In genomic region chr15:86280137-86280536, GRCm38 (mm10) we compare ENCODE assay signal across 26 mouse cellular contexts.
DNase-seq lines count a peak whose midpoint lies in the region; ATAC-seq and TF ChIP-seq lines count a peak whose summit lies in the region.
"Had no signal": no experiment of that assay in that cellular context is flagged by ENCODE, and none has a peak within 500 bp of the region (broad histone marks: within the 10 kb centered on the region; RNA-seq: fewer than 3 reads in every experiment).

No protein-coding gene starts in this region.

- H3K9me3 ChIP-seq in kidney, embryonic 16.5 days (ENCODE audit: low read length) = no peaks in the 10 kb centered on the region
- H3K9me3 ChIP-seq in lung, embryonic 14.5 days (ENCODE audit: low read depth, low read length) = no peaks in the 10 kb centered on the region
- H3K9me3 ChIP-seq in neural tube, embryonic 15.5 days (replicated peaks) = no peaks in the 10 kb centered on the region
- H3K9me3 ChIP-seq: heart, embryonic 15.5 days; hindbrain, embryonic 12.5 days; intestine, embryonic 15.5 days; liver, embryonic 13.5 days; megakaryocyte, embryonic 14.5 days; midbrain, embryonic 12.5 days; neural tube, embryonic 13.5 days had no signal

- H3K36me3 ChIP-seq in kidney, embryonic 16.5 days (ENCODE audit: insufficient read depth, low read length) = no peaks in the 10 kb centered on the region
- no peaks in the 10 kb centered on the region for H3K36me3 ChIP-seq in lung, embryonic 14.5 days (ENCODE audit: insufficient read depth)
- H3K36me3 ChIP-seq in neural tube, embryonic 15.5 days = no peaks in the 10 kb centered on the region
- H3K36me3 ChIP-seq: heart, embryonic 15.5 days; hindbrain, embryonic 12.5 days; intestine, embryonic 15.5 days; liver, embryonic 13.5 days; midbrain, embryonic 12.5 days; neural tube, embryonic 13.5 days had no signal

- WGBS in kidney, embryonic 16.5 days = 23% methylated on average over 4 of the region's 4 CpGs
- WGBS in lung, embryonic 14.5 days = 53% methylated on average over 4 of the region's 4 CpGs
- WGBS in neural tube, embryonic 15.5 days = 45% methylated on average over 4 of the region's 4 CpGs

- peak; percentile 50; the same call in 1 of the 2 replicates for ATAC-seq in kidney, embryonic 16.5 days (ENCODE audit: low FRiP score, low TSS enrichment)
- ATAC-seq in lung, embryonic 14.5 days (ENCODE audit: insufficient read depth) = peak; percentile 25; the same call in 1 of the 2 replicates
- no peak for ATAC-seq in neural tube, embryonic 15.5 days (ENCODE audit: low FRiP score)
- no peak for ATAC-seq in erythroblast, adult 5-6 weeks (replicated peaks; ENCODE audit: low FRiP score, poor library complexity, severe bottlenecking)
- ATAC-seq: CD4-positive, CD25-positive, alpha-beta regulatory T cell, adult 4 months; hindbrain, postnatal 0 days; intestine, embryonic 15.5 days had no signal

- H3K27ac ChIP-seq in kidney, embryonic 16.5 days (ENCODE audit: low read length) = peak overlapping the region; percentile 31; the same call in 1 of the 2 replicates
- no peak overlapping the region for H3K27ac ChIP-seq in lung, embryonic 14.5 days (ENCODE audit: low read depth)
- 0 out of 2 replicates have a peak overlapping the region, but pooled peaks have one; percentile 18 for H3K27ac ChIP-seq in neural tube, embryonic 15.5 days (replicated peaks)
- H3K27ac ChIP-seq: heart, embryonic 15.5 days; hindbrain, embryonic 12.5 days; hindbrain, postnatal 0 days; intestine, embryonic 15.5 days; liver, embryonic 13.5 days; midbrain, embryonic 12.5 days had no signal

- no peaks in the 10 kb centered on the region for H3K27me3 ChIP-seq in kidney, embryonic 16.5 days (ENCODE audit: insufficient read depth, low read length)
- no peaks in the 10 kb centered on the region for H3K27me3 ChIP-seq in lung, embryonic 14.5 days (ENCODE audit: insufficient read depth, low read length)
- no peaks in the 10 kb centered on the region for H3K27me3 ChIP-seq in neural tube, embryonic 15.5 days (replicated peaks)
- H3K27me3 ChIP-seq: heart, embryonic 15.5 days; hindbrain, embryonic 12.5 days; intestine, embryonic 15.5 days; liver, embryonic 13.5 days; megakaryocyte, embryonic 14.5 days; neural tube, embryonic 13.5 days had no signal

- H3K4me2 ChIP-seq in kidney, embryonic 16.5 days (replicated peaks; ENCODE audit: low read depth, low read length) = no peak overlapping the region
- H3K4me2 ChIP-seq in lung, embryonic 14.5 days = no peak overlapping the region
- H3K4me2 ChIP-seq in neural tube, embryonic 15.5 days = no peak overlapping the region
- H3K4me2 ChIP-seq: heart, embryonic 15.5 days; hindbrain, embryonic 12.5 days; intestine, embryonic 15.5 days; liver, embryonic 13.5 days; midbrain, embryonic 12.5 days; neural tube, embryonic 13.5 days had no signal

- H3K9ac ChIP-seq in kidney, embryonic 16.5 days (replicated peaks; ENCODE audit: low read length) = no peak overlapping the region
- H3K9ac ChIP-seq in lung, embryonic 14.5 days = no peak overlapping the region
- no peak overlapping the region for H3K9ac ChIP-seq in neural tube, embryonic 15.5 days (replicated peaks)
- H3K9ac ChIP-seq: heart, embryonic 15.5 days; hindbrain, embryonic 12.5 days; intestine, embryonic 15.5 days; liver, embryonic 13.5 days; midbrain, embryonic 12.5 days; neural tube, embryonic 13.5 days had no signal

- DNase-seq in kidney, adult 9 months = no peak
- peak; percentile 21 for DNase-seq in lung, embryonic 14.5 days
- DNase-seq in lung, postnatal 36 days = no peak
- no peak for DNase-seq in neural tube, embryonic 10.5 days (ENCODE audit: extremely low spot score, low spot score)
- DNase-seq: adrenal gland, postnatal 14 days; cerebellum, adult 11 months; cerebellum, adult 9-10 months; cerebellum, postnatal 36 days; gastrocnemius, postnatal 14 days; layer of hippocampus, adult 9-11 months; liver, embryonic 13.5 days; retina, postnatal 1 day; right cerebral cortex, postnatal 14 days; thymus, postnatal 4 days had no signal

- H3K4me1 ChIP-seq in kidney, embryonic 16.5 days (ENCODE audit: insufficient read depth, low read length) = peaks cover 28% of the 10 kb centered on the region
- H3K4me1 ChIP-seq in lung, embryonic 14.5 days (ENCODE audit: insufficient read depth) = peaks cover 16% of the 10 kb centered on the region
- peaks cover 52% of the 10 kb centered on the region for H3K4me1 ChIP-seq in neural tube, embryonic 15.5 days
- H3K4me1 ChIP-seq: heart, embryonic 15.5 days had no signal

- no peak for TF ChIP-seq CTCF in lung, embryonic 14.5 days (IDR thresholded peaks at IDR 0.05; ENCODE audit: low read depth)

- no peak overlapping the region for H3K4me3 ChIP-seq in kidney, embryonic 16.5 days (ENCODE audit: low read length)
- no peak overlapping the region for H3K4me3 ChIP-seq in lung, embryonic 14.5 days (ENCODE audit: low read depth, low read length)
- H3K4me3 ChIP-seq in neural tube, embryonic 15.5 days (replicated peaks) = no peak overlapping the region
- H3K4me3 ChIP-seq: heart, embryonic 15.5 days; hindbrain, embryonic 12.5 days; intestine, embryonic 15.5 days; liver, embryonic 13.5 days; megakaryocyte, embryonic 14.5 days; midbrain, embryonic 12.5 days; myocyte; neural tube, embryonic 13.5 days had no signal

Comparison
In these comparisons a context has a peak if more than half of its experiments do, and no peak if none do; other contexts are left out.
1. ATAC-seq: peak in kidney, embryonic 16.5 days (single experiment) and lung, embryonic 14.5 days (single experiment); none in neural tube, embryonic 15.5 days (single experiment) and erythroblast, adult 5-6 weeks (single experiment).